Mouse (Mus musculus) lung, adult 18-20 months (tissue): ENCODE data around the gene Egflam.

Experiments
- DNase-seq, 2 experiments: peaks; one replicate each; pipeline ENCODE4 v3.0.0; 2022; ENCODE audit warnings: mixed read lengths in 2 of 2

Gene Egflam

DNA sequence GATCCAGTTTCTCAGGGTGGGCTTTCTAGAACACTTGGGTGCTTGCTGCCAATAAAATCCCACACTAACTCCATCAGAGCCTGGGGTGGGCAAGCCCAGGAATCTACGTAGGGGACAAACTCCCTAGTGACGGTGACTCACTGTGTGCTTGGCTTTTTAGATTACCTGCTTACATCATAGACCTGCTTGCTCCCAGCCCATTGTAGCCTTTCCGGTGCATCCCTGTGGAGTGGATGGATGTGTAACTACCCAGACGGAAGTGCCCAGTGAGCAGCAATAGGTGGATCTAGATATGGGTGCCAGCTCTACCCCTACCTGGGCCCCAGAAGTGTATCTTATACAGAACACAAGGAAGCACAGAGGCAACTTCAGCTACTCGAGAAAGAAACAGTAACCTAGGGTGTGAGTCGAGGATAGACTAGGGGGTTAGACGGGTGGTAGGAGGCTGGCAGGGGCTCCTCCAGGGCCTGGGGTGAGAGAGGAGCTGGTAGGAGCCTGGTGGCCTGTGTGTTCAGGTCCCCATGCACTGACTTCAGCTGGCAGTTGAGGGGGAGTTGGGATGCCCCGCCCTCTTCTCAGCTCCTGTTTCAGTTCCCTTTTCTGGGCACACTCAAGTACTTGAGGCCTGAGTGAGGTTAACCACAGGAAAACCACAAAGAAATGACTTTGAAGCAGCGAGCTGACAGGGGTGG, 181.5 kb downstream of the Egflam start:
- DNase-seq, result peak; percentile 71 to 81

DNA sequence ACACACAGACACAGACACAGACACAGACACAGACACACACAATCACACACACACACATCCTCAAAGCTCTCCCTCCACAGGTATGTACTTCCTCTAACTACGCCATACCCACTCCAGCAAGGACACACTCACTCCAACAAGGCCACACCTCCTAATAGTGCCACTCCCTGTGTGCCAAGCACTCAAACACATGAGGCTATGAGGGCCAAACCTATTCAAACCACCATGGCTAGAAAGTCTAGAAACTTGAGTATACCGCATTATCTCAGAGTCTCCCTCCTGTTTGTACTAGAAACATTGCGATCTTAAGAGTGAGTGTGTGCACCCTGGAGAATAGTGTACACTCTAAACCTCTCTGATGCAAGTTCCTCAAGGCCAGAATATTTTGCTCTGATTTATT, 182.3 kb downstream of the Egflam start:
- DNase-seq, result peak; percentile 70 to 77

DNA sequence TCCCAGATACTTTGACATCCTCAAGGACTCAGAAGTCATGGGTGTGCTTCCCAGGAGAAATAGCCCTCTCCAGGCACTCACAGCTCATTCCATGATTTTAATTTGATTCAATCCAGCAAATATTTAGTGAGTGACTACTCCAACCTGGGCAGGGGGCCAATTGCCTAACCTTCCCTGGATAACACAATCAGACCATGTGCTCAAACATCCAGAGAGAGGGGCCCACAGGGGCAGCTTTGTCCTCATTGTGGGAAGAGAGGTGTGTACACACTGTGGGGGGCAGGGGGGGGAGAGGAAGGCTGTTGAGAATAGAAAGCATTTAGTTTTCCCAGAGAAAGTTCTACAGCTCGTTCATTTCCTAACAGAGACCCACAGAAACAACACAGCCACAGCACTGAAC, 184.5 kb downstream of the Egflam start:
- DNase-seq, result peak; percentile 84 to 89

DNA sequence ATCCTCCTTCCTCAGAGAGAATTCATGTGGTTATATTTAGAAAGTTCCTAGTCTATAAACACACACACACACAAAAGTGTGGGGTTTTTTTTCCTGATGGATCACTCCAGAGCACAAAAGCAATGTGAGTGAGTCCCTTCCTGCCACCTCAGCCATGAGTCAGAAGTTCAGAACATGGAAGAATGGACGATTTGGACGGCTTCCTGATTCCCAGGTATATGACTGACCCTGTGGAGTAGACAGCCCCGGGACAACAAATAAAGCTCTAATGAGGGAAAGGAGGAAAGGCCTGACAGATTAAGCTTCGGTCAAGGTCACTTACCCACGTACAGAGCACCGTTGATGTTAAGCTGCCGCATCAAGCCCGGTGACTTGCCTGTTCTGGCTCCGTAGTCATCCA, 190.0 kb downstream of the Egflam start:
- no peak for DNase-seq

DNA sequence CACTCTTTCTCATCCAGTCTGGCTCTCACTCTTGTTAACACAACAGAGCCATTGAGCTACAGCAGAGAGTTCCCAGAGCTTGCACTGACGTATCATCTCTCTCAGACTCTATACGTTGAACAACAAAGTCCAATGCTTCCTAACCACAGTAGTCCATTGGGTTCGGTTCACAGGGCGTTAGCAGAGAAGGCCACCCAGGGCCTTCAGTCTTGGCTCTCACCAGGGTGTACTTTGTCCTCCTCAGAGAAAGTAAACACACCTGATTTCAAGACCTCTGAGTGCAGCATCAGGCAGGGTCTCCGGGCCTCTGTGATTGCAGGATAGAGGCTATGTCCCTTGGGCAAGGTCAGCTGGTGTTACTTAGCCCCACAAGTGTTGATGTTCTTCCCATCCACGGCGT, 190.9 kb downstream of the Egflam start:
- DNase-seq, result no peak

DNA sequence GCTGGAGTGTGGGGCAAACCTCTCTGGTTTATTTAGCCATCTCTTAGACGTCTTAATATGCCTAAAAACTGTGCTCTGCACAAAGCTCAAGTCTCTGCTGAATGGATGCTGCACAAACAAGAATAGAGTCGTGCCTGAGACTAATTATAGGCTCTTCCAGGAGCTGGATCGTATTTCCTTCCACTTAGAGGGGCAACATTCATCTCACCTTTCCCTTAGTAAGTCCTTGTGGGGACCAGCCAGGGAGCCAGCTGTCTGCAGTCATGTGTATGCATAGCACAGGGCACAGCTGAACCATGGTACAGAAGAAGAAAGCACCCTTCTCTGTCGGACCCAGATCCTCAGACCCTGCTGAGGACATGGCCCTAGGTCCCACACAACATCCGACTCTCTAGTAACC, 192.1 kb downstream of the Egflam start:
- DNase-seq, result no peak

DNA sequence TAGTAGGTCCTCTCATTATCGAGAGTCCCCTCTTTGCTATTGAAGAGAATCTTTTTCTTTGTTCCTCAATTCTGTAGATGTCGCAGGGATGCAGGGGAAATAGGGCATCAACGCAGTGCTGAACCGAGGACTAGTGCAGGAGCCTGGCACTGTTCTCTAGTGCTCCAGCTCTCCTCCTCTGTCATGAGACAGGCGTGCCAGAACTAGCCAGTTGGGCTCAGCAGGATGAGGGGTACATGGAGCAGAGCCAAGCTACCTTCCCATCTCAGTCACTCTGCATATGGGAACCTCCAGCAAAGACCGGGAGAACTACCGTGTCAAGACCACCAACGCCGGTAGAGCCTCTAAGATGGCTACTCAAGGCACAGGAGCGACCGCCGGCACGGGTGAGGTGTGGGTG, 193.3 kb downstream of the Egflam start:
- DNase-seq, result no peak

DNA sequence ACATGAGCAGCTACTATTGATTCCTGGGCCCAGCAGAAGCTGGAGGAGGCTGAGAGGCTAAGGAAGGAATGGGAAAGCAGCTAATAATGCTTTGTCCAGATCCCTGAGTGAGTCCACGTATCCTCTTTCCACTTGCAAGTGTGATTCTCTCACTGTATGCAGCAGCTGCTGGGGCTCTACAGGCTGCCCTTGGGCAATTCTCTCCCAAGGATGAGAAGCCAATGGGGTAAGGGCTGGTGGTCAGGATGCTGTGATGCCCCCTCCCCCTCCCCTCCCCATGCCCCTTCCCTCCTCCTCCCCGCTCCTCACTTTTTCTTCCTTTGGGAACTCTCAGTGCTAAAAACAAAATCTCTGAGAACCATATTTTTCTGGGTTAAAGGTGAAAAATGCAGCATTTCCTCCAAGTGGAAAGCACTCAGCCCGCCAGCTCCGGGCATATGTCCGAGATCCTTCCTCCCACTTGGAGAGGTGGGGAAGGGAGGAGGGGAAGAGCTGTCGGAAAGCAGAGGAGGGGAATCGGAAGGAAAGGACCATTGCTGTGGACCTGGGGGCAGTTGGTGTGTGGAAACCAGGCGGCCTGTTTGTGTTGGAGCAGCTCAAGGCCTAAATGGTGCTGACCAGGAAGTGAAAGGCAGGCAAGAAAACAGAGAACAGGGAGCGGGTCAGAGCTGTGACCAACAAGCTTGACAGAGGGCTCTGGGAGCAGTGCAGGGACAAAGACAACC, 194.4 kb downstream of the Egflam start:
- DNase-seq, result peak; percentile 42 to 68

DNA sequence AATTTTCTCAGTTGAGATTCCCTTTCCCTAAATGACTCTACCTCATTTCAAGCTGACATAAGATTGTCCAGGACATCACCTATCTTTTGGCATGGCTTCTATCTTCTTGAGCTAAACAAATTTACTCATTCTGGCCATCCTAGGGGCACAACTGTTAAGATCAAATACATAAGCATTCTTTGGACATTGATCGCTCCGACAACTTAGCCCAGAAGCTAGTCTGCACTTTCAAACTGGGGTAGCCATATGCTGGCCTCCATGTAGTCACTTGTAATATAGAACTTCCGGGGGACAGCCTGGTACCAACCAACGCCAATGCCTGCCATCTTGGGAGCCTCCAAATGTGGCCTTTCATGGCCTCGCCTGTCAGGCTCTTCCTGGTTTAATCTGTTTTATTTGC, 195.2 kb downstream of the Egflam start:
- DNase-seq, result no peak

DNA sequence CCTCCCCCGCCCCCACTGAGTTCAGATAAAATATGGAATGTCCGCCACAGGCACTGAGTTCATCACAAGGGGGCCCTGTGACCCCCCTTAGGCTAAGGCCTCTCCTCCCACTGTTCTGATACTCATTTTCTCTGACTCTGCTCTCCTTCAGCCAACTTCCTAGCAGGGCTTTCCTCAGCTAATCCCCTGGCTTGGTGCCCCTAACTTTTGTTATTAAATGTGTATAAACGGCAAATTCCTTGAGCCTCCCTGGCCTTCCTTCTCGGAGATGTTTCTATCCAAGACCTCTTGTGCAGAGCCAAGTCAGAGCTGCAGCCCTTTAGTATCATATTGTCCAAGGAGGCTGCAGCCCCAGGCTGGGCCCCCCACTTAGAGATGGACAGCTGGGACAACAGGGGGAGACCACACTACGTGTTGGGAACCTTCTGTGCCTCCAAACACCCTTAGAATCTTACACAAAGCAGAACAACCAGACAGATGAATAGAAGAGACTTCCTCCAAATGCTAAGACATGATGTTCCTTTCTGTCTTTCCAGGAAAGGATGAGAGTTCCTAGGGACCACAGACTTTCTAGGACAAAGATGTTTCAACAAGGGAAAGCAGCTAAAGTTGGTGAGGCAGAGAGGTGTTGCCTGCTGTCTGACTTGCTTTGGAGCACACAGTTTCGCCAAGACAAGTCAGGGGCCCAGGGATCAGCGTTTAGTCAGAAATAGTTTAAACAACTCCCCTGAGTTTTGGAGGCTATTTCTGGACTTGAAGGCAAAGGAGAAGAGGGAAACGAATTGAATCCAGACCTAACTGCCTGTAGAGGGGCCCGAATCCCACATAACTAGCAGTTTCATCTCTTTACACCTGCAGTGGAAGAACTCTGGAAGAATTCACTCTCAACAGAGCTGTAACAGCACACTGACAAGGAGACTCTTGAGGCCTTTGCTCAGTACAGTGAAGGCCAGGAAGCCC, 196.5 kb downstream of the Egflam start:
- no peak for DNase-seq

DNA sequence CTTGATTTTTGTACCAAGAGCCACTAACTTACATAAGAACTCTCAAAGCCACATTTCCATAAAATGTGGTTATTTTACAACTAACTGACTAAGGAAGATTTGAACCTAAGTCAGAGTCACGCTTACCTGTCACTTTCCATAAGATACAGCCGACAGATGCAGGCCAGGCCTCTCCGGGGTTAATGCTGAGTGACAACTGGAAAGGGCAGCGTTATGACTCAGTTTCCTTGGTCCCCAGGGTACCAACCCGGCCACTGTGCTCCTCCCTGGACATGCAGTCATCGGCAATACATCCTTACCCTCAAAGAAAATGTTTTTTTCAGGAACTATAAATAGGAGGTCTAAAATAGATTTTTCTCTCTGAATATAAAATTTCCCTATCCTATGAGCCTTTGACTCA, 197.9 kb downstream of the Egflam start:
- DNase-seq, result no peak

DNA sequence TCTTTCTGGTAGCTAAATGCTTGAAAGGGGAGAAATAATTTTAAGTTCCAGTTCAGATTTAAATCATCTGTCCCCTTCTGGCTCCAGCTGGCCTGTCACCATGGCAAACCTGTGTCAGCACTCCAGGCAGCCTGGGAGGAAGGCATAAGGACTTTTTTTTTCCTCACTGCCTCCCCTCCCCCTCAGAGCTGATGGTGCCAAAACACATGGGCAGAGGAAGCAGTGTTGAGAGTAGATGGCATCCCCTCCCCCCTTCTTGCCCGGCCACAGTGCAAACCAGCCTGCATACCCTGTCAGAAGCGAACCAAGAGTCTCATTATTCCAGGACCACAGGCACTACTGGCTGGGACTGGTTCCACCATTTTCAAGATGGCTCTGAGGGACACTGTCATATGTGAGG, 199.4 kb downstream of the Egflam start:
- peak in 1 of 2 experiments; percentile 23 for DNase-seq

DNA sequence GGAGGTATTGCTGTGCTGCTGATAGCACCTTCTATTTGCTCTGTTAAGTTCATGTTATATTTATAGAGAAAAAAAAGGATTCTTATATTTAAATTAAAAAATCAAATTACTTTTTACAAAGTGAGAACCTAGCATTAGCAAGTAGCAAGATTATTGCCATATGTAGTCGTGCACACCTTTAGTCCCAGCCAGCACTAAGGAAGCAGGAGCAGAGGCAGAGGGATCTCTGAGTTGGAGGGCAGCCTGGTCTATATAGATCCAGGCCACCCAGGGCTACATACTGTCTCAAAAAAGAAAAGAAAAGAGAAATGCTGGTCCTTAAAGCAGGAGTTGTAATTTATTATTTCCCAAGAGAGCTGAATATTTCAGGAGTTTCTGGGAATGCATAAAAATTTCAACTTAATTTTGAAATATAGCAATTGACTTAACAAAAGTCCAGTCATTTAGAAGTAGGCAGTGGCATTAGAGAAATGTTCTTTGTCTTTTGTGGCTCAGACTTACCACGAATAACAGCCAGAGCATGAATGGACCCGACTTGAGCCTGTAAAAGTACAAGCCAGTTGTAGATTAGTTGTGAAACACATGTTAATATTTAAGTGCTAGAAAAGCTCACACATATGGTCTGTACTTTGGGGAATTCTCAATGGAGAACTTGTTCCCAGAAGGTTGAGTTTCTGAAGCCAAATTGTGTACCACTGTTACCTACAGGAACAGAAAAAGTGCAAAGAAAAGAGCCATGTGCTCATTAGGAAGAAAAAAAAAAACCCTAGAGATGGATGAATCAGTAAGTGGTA, 200.3 kb downstream of the Egflam start:
- DNase-seq, result no peak

DNA sequence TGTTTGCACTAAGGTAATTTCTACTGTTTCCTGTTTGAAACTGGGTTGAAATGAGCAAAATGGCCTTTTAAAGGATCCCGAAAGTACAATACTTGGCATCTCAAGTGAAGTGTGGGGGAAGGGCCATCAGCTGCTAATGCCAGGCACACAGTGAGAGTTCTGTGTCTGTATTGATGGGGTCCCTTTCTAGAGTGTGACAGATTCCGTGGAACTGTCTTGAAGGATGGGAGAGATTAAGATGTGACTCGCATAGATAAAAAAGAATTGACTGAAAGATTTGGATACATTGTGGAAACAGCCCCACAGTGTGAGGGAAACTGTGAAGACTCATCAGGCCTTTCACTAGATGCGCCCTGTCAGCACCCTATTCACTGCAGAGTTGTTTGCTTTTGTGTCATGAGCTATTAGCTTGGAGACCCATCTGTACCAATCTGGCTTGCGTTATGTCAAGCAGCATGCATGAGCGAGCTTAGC, 203.4 kb downstream of the Egflam start:
- DNase-seq, result no peak

DNA sequence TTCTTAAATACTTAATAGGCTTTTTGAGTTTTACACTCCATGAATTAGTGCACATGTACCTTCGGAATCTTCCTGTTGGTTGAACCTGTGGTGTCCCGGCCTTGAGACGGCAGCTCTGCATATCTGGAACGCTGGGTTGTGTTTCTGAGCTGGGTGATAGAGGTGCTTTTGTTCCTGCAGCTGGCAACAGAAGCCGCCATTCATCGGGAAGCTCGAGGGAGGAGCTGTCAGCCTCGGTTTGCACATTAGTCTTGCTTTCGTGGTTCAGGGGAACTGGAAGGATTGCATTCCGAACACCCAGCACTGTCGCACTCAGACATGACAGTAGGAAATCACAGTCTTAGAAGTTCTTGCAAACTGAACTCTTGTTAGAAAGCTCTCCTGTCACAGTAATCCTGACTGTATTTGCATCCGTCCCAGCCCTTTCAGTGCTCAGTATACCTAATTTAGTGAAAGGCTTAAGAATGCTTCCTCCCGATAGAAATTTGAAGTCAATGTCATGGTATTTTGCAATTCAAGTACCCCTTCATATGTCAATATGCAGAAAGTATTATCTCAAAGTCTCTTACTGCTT, 204.0 kb downstream of the Egflam start:
- DNase-seq, result no peak

DNA sequence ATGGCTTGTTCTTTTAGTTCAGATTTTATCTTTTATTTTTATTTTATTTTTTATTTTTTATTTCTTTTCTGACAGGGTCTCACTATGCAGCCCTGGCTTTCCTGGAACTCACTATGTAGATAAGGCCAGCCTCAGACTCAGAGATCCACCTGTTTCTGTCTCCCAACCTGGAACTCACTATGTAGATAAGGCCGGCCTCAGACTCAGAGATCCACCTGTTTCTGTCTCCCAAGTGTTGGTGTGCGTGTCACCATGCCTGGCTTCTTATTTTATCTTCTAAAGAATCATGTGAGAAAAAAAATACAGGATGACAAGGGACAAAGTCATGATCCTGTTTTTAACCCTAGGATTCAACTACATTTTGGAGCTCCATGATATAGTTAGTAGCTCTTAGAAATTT, 205.6 kb downstream of the Egflam start:
- no peak for DNase-seq

DNA sequence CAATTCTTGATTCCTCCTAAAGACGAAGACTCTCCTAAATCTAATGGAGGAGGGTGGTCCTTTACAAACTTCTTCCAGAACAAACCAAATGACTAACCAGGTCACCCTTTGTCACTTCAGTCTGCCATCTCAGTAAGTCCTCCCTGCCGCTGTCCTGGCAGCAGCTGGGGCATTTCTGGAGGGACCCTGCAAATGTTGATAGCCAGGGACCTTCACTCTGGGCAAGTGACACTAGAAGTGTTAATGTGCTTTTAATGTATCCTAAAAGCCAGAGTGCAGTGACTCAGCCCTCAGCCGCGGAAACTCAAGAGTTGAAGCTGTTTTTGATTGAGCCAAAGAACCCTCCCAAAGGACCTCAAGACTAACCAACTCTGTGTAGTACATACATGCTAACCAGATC, 207.1 kb downstream of the Egflam start:
- no peak for DNase-seq

DNA sequence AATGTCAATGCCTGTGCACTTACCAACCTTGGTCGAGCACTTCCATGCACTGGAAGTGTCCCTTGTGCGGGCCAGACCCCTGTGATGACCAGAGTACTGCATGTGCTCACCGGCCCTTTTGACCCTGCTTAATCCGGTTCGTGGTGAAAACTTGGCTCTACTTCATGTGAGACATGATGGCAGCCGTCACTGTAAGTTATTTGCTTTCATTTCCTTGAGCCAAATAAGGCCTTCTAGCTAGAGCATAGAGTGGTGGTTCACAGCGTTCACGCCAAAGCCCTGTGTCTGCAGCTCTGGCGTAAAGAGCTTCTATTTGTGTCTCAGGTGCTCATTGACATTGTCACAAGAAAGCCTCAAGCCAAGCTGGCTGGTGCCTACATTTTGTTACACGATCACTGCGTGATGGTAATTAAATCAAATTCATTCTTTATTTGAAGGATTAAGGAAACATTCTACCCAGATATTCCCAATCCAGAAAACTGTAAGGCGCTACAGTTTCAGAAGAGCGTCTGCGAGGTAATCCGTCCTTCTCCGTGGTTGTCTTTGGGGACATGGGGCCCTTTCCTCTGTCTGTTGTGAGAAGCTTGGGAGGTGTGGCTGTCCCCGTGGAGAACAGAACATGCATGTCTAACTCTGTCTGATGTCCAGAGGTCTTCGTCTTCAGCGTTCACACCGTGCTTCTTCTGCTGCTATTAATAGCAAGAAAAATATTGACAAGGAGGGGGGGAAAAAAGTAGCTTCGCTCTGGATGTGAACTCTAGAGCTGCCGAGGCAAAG, 208.3 kb downstream of the Egflam start:
- peak in 1 of 2 experiments; percentile 47 for DNase-seq

DNA sequence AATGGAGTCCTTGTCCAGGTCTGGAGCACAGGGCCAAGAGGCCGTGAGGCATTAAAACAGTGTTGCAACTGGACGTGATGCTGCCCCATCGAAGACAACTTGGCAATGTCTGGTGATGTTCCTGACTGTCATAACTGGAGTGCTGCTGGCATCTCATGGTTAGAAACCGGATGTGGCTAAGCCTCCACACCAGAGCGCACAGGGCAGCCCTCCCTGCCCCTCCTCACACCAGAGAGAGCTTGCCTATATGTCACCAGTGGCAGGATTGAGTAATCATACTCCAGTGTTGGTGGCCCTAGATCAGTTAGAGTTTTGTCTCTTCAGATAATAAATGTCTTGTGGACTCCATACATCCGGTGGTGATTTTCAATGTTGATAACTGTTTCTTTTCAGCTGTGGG, 210.5 kb downstream of the Egflam start:
- no peak for DNase-seq

DNA sequence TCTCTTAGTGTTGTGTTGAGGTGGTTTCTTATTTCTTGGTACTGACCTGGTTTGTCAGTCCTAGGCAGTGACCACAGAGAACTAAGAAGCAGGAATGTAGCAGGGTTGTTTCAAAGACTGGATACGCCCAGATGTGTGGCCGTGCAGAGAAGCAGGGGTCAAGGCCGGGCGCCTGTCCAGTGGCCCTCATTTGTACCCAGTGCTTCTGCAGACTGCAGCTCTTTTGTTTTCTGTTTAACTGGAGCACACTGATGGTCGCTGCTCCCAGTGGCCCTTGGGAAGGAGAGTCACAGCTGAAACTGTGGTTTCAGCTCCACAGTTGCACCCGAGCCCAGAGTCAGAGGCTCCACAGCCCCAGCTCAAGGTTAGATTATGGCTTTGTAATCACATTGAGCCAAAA, 217.6 kb downstream of the Egflam start:
- no peak for DNase-seq

DNA sequence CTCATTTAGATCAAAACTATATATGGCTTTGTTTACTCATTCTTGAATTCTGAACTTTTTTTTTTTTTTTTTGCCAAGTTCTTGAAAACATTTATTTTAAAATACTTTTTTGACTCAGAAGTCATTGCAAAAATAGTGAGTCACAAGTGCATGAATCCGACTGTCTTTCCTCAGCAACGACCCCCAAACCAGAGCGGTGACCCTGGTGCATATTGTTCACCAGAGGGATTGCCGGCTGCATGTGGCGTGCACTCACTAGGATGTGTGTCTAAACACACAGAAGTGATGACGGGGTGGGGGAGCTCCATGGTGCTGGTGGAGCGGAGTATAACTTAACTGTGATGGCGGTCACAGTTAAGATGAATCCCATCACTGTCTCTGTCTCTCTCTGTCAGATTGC, 224.4 kb downstream of the Egflam start:
- DNase-seq, result no peak
